Mouse (Mus musculus): ENCODE measurements around the gene Gm21954.
A peak's percentile ranks its signal among the peaks of the same experiment; 100 is the strongest.

The Gm21954 gene

GRCm38 (mm10) chr3:55472110-55472509 lies at the start of gene Gm21954:
TSS of gene Gm21954 (minus strand) at chr3:55472210.
- DNase-seq, result no peak

GRCm38 (mm10) chr3:55521776-55522175 lies 49.8 kb upstream of the Gm21954 start:
- DNase-seq, result no peak

GRCm38 (mm10) chr3:55520240-55521180 lies 48.5 kb upstream of the Gm21954 start:
- peak; percentile 84 for DNase-seq

DNA sequence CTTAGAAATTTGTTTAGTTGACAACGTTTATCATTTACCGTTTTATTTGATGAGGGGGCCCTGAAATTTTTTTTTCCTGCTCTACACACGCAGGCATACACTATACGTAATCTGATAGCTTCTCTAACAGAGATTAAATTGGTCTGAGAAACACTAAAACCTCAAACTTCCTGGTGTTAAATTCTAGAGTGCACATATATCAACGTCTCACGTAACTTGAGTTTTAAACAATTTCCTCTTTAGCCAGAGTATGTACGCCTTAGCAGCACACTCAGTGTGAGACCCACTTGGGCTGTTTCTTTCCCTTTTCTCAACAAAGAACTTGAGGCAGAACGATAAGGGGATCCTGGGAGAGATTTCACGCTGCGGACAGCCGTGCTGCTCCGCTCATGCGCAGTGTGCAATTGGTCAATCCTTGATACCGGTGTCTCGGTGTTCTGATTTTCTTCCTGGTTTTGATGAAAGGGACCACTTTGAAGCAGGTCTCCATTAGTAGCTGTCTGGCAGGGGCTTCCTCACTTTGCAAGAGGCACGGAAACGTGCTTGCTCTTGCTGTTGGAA lies 45.5 kb upstream of the Gm21954 start:
- no peak for DNase-seq

DNA sequence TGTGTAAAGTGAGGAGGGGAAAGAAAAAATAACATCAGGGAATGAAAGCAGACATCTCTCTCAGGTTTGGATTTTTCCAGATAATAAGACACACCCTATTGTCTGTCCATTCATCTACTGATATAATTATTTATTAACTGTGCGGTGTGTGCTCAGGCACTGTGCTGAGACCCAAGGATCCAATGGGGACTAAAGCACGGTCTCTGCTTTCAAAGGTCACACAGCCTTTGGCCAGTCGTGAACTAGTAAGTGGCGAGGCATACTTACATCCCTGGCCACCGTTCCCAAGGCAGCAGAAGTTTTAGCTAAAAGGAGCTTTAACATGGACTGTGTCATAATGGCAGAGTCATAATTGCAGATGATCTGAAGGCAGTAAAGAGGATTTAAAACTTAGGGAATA lies 44.0 kb upstream of the Gm21954 start:
- DNase-seq, result no peak

GRCm38 (mm10) chr3:55511658-55512057 lies 39.6 kb upstream of the Gm21954 start:
- peak; percentile 31 for DNase-seq

DNA sequence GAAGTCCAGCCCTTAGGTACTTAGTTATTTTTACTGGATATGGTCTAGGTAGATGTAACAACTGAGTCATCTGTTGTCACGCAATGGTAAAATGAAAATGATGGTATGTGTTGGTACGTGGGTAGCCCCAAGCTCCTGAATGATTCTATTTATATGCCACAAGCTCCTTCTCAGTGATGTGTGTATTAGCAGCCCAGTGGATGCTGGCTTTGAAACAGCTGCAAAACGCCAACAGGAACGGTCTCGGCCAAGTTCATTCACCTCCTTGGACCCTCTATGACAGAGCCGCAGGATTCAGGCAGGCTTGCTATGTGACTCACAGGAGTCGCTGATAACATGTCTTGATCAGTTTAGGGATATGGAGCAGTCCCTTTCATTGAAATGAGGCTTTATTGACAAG lies 38.2 kb upstream of the Gm21954 start:
- no peak for DNase-seq

DNA sequence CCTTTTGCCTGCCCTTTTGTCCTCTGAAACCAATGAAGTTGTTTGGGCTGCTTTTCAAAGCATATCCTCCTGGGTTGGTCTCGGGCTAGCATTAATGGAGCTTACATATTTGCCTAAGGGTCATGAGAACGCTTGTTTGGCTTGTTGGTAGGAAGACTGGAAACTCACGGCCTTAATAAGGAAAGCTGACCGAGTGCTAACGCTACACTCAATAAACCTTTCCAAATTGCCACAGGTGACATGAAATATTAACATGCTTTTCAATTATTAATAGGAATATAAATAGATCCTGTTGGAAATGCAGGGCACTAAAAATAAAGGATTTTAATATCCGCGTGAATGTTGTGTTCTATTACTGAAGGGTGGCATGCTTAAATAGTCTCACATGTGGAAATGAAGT lies 27.3 kb upstream of the Gm21954 start:
- DNase-seq, result no peak

DNA sequence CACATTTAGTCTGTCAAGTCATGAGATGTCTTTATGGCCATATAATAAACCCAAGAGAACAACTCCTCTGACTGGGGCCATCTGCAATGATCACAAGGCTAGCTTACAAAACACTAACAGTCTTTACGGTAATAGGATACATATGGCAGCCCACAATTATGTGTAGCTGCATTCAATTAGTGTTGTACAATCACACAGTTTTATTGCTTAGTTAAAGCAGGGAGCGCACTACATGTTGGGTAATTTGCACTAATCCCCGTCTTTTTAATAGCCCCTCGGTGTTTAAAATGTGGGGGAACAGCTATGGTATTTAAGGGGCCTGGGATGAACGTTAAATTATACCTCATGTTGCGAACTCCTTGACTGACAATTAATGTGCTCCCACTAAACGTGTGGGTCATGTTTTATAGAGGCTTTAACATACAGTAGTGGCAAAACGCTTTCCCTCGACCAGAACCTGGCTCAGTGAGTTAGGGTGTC lies 24.5 kb upstream of the Gm21954 start:
- DNase-seq, result no peak

DNA sequence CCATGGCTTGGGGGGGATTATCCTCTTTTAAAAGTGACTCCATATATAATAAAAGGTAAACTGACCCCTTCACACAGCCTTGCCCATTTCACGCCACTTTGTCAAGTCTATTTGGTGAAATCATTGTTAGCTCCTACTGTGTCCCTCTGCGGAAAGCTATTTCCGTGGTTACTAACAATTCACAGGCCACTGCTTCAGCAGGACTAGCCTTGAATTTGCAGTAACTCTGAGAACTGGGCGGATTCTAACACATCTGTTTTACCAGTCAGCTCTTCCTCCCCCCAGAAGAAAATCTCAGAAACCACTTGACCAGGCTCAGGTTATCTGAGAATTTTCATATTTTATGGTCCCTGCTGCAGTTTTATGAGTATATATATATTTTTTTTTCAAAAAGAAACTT lies 23.9 kb upstream of the Gm21954 start:
- no peak for DNase-seq

DNA sequence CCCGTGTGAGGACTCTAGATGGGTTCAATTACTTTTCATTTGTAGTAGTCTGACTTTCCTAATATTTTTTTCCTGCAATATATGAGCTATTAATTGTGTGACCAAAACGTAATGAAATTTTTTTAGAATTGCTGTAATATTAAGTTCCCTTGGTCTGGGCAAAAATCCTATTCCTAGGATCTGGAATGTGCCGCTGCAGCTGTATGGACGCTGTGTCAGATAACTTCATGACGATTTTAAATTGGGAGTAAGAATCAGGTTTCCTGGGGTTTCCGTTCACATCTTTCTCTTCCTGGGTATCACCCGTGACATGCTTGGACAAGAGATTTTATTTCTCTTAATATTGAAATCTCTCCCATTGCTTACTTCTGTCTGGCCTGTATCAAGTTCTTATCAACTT lies 23.2 kb upstream of the Gm21954 start:
- no peak for DNase-seq

- peak; percentile 31 for DNase-seq
These were observed 22.3 kb upstream of the Gm21954 start for GRCm38 (mm10) chr3:55494348-55494747.

- no peak for DNase-seq
These were observed 20.0 kb upstream of the Gm21954 start for GRCm38 (mm10) chr3:55492021-55492420.

DNA sequence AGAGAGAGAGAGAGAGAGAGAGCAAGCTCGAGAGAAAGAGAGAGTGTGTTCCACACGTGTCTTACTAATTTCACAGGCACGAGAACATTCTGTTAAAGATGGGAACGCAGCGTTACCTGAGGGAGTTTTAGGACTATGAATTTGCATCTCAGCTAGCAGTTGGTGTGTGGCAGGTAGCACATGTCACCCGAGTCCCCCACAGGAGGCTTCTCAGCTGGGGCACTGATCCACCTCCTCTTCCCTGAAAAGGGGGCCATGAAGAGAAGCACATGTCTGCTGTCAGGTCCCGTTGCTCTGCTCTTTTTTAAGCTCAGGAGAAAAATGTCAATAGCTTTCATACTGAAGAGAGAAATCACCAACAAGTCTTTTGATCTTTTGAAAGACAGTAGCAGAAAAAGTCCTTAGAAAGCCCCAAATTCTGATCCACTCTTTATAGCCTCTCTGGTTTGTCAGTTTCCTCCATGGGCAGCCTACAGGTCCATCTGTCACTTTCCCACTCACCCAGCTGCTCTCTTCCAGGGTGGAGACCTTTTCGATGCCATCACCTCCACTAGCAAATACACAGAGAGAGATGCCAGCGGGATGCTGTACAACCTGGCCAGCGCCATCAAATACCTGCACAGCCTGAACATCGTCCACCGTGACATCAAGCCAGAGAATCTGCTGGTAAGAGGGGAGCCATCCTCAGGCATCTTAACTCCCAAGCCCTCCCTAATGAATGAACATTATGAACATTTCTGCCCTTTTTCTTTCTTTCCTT lies 17.4 kb upstream of the Gm21954 start:
- no peak for DNase-seq

GRCm38 (mm10) chr3:55483328-55483727 lies 11.3 kb upstream of the Gm21954 start:
- DNase-seq, result no peak

DNA sequence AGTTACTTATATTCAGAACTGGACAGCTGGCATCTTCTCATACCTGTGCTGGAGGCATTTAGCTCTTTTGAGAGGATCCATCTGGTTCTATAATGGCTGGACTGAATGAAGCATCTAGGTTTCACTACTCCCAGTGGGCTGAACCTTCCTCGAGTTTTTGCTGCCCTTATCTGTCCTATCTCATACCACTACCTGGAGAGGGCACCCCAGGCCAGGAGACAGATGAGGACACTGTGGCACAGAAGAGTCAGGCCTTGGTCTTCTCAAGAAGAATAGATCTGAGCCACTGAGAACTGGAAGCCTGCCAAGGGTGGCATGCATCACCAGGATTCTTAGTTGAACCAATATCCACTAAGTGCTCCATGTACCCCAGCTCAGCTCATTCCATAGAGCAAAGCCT lies 9.1 kb upstream of the Gm21954 start:
- DNase-seq, result no peak

GRCm38 (mm10) chr3:55479306-55479705 lies 7.3 kb upstream of the Gm21954 start:
- DNase-seq, result no peak

- no peak for DNase-seq
These were observed 4.7 kb upstream of the Gm21954 start for GRCm38 (mm10) chr3:55476694-55477093.

GRCm38 (mm10) chr3:55473146-55473545 lies 1.1 kb upstream of the Gm21954 start:
- DNase-seq, result no peak

DNA sequence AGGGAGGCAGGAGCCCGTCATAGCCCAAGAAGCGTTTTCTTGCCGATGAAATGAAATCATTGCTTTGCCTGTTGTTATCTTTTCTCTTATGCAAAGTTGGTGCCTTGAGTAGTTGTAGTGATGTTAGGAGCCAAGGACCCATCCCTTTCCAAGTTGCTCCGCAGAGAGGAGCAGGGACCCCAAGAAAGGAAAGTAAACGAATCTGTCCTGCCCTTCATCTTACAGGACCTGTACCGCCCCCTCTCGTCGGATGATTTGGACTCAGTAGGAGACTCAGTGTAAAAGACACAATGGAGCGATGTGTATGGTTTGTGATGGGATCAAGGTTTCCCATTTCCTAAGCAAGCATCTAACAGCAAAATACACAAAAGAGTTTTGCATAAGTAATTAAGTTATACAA lies 5.7 kb downstream of the Gm21954 start:
- DNase-seq, result peak; percentile 33

GRCm38 (mm10) chr3:55465785-55466184 lies 6.2 kb downstream of the Gm21954 start:
- DNase-seq, result no peak

DNA sequence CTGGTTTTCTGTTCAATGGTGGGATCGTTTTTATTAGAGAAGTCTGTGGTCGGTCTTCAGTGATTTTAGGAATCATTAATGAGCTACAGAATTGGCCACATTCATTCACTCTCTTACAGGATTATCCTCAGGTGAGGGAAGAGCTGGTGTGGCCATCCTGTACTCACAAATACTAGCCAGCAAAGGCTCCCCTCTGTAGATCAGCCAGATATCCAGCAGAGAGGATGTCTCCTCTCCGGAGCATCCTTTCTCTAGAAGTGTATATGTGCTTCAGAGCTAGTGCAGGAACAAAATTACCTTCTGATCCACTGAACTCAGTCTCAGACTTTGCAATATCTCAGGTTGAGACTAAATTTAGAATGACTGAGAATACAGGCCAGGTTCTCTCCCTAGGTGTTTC lies 7.8 kb downstream of the Gm21954 start:
- DNase-seq, result no peak

DNA sequence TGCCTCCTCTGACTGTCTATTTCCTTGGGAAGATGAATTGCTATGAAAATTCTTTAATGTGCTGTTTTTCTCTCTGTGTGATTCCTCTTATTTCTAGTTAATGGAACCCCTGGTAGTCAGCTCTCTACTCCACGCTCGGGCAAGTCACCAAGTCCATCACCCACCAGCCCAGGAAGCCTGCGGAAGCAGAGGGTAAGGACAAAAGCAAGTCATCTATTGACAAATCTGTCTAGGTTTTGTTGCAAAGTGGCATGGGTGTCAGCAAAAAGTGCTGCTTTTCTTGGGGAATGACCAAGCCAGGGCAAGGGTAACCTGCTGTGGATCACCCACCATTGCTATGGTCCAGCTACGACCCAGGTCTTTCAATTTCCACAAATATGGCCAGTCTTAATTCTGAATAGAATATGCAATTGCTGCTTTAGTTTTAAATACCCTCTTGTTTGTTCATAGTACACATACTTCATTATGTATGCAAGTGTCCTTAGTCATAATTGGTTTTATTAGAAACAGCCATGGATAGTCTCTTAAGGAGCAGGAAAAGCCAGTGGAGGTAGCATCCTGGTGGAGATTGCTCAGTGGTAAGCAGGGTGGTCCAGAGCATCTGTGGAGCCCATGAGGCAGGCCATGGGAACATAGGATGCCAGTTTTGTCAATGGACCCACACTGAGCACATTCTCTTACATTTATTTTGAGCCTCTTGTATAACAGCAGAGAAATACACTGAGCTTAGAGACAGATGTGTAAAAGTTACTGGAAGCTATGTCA lies 8.9 kb downstream of the Gm21954 start:
- no peak for DNase-seq
